Mouse (Mus musculus) thymus, adult 2 months (tissue): ENCODE measurements around the gene Abcc6. TPM values are rescaled to one million over a fixed set of nuclear protein-coding genes. Genes with fewer than 3 reads are reported as not detected.

Experiments used
- DNase-seq: peaks from one replicate; pipeline ENCODE4 v3.0.0; 2021
- H3K27ac ChIP-seq: fragments of 200-500 bp; 2 replicates; pipeline ENCODE4 v1.5.1; 2012; ENCODE audit warnings: low read length, control low read depth; ENCODE audit not compliant: control insufficient read depth, insufficient read depth
- H3K27me3 ChIP-seq: fragments of 200-500 bp; 2 replicates; pipeline ENCODE4 v1.6.1; 2012; ENCODE audit warnings: mild to moderate bottlenecking, low read length, moderate library complexity, mixed read lengths; ENCODE audit not compliant: control insufficient read depth, insufficient read depth
- H3K36me3 ChIP-seq: fragments of 200-500 bp; 2 replicates; pipeline ENCODE4 v1.6.1; 2012; ENCODE audit warnings: mild to moderate bottlenecking, low read length, moderate library complexity; ENCODE audit not compliant: control insufficient read depth, insufficient read depth
- H3K4me1 ChIP-seq: fragments of 200-500 bp; replicated peaks from 2 replicates; pipeline ENCODE4 v1.6.1; 2012; ENCODE audit warnings: low read length; ENCODE audit not compliant: control insufficient read depth, insufficient read depth
- H3K4me3 ChIP-seq: fragments of 200-500 bp; 2 replicates; pipeline ENCODE4 v1.5.1; 2012; ENCODE audit warnings: mild to moderate bottlenecking, low read length, control low read depth, moderate library complexity; ENCODE audit not compliant: control insufficient read depth, insufficient read depth
- CTCF ChIP-seq: fragments of 200-500 bp; IDR thresholded peaks from 2 replicates; pipeline ENCODE4 v1.5.1; 2012; ENCODE audit warnings: mild to moderate bottlenecking, control low read depth, low read length, moderate library complexity, borderline replicate concordance; ENCODE audit not compliant: control insufficient read depth, poor library complexity, insufficient read depth; ENCODE audit errors: extremely low read depth
- POLR2A ChIP-seq: fragments of 200-500 bp; IDR thresholded peaks from 2 replicates; pipeline ENCODE4 v1.6.1; 2012; ENCODE audit warnings: mild to moderate bottlenecking, low read length, control low read depth, moderate library complexity; ENCODE audit not compliant: control insufficient read depth, poor library complexity, insufficient read depth; ENCODE audit errors: extremely low read depth
- WGBS: fragments of 180-500 bp; shearing (Covaris S2); methylation state at CpG from one replicate; pipeline ENCODE4 v1.1.7; 2018; 5-methylcytosine and 5-hydroxymethylcytosine counted together
- polyA plus RNA-seq: library from polyadenylated mRNA; depleted of rRNA; stranded (reverse); fragments of >200 nt; gene quantifications from 2 replicates; pipeline ENCODE4 v1.2.3, GENCODE M21; 2012; rRNA removed

Gene Abcc6
- 0.49 and 0.61 TPM in 2 replicates for polyA plus RNA-seq

- no peak for DNase-seq
- WGBS = 64% methylated on average over 11 of the region's 11 CpGs
- Histone ChIP-seq H3K27ac (no peak within 1 kb of the TSS), H3K4me1 (peaks cover 10% of the 10 kb centered on the region), H3K4me3 (no peak within 1 kb of the TSS), H3K36me3 (no peaks in the 10 kb centered on the region), H3K27me3 (no peaks in the 10 kb centered on the region)
- no peak for TF ChIP-seq POLR2A
- no peak for TF ChIP-seq CTCF
Measured at GRCm38 (mm10) chr7:46030145-46030488, at the start of gene Abcc6. Gene Abcc6, minus strand, starts transcription at chr7:46030302.

GRCm38 (mm10) chr7:46077675-46078074 lies 47.6 kb upstream of the Abcc6 start:
- H3K4me1 ChIP-seq = no peaks in the 10 kb centered on the region
- TF ChIP-seq CTCF (no peak), POLR2A (no peak)
- H3K27me3 ChIP-seq = no peaks in the 10 kb centered on the region
- no peak for DNase-seq
- peaks cover 30% of the 10 kb centered on the region for H3K36me3 ChIP-seq
- no peak overlapping the region for H3K4me3 ChIP-seq
- H3K27ac ChIP-seq = no peak overlapping the region
- WGBS = 94% methylated on average over 12 of the region's 12 CpGs

GRCm38 (mm10) chr7:46076844-46077243 lies 46.7 kb upstream of the Abcc6 start:
- Histone ChIP-seq H3K4me1 (no peaks in the 10 kb centered on the region), H3K27me3 (no peaks in the 10 kb centered on the region), H3K4me3 (no peak overlapping the region), H3K27ac (no peak overlapping the region), H3K36me3 (peaks cover 30% of the 10 kb centered on the region; the same call in 1 of the 2 replicates)
- 95% methylated on average over 7 of the region's 7 CpGs for WGBS
- DNase-seq = no peak
- TF ChIP-seq POLR2A (no peak), CTCF (no peak)

- Histone ChIP-seq H3K4me3 (no peak overlapping the region), H3K27ac (no peak overlapping the region), H3K36me3 (peaks cover 34% of the 10 kb centered on the region), H3K4me1 (no peaks in the 10 kb centered on the region), H3K27me3 (no peaks in the 10 kb centered on the region)
- no peak for DNase-seq
- 97% methylated on average over 8 of the region's 8 CpGs for whole genome bisulfite sequencing
- TF ChIP-seq CTCF = no peak
- no peak for TF ChIP-seq POLR2A
Measured at GRCm38 (mm10) chr7:46068831-46069230, 38.7 kb upstream of the Abcc6 start.

GRCm38 (mm10) chr7:46063296-46063695 lies 33.2 kb upstream of the Abcc6 start:
- no peak overlapping the region for H3K27ac ChIP-seq
- H3K27me3 ChIP-seq = no peaks in the 10 kb centered on the region
- no peak for DNase-seq
- TF ChIP-seq CTCF (no peak), POLR2A (no peak)
- peaks cover 2% of the 10 kb centered on the region for H3K36me3 ChIP-seq
- WGBS = 98% methylated on average over 6 of the region's 6 CpGs
- H3K4me3 ChIP-seq = no peak overlapping the region
- peaks cover 7% of the 10 kb centered on the region for H3K4me1 ChIP-seq

GRCm38 (mm10) chr7:46061614-46062013 lies 31.5 kb upstream of the Abcc6 start:
- no peaks in the 10 kb centered on the region; the same call in 1 of the 2 replicates for H3K36me3 ChIP-seq
- H3K4me1 ChIP-seq = peaks cover 24% of the 10 kb centered on the region
- TF ChIP-seq POLR2A (no peak), CTCF (no peak)
- no peaks in the 10 kb centered on the region for H3K27me3 ChIP-seq
- WGBS = 98% methylated on average over 16 of the region's 16 CpGs
- no peak overlapping the region for H3K27ac ChIP-seq
- H3K4me3 ChIP-seq = no peak overlapping the region
- no peak for DNase-seq

- 98% methylated on average over 8 of the region's 8 CpGs for WGBS
- no peaks in the 10 kb centered on the region for H3K36me3 ChIP-seq
Measured at GRCm38 (mm10) chr7:46060688-46061087, 30.6 kb upstream of the Abcc6 start.

More at GRCm38 (mm10) chr7:46060688-46061087, 30.6 kb upstream of the Abcc6 start:
- no peak for TF ChIP-seq CTCF
- TF ChIP-seq POLR2A = no peak
- H3K4me1 ChIP-seq = peaks cover 26% of the 10 kb centered on the region
- H3K27ac ChIP-seq = no peak overlapping the region
- H3K27me3 ChIP-seq = no peaks in the 10 kb centered on the region
- no peak for DNase-seq
- H3K4me3 ChIP-seq = no peak overlapping the region
